ENCODE assay signal across 8 mouse cellular contexts in the genomic region with DNA sequence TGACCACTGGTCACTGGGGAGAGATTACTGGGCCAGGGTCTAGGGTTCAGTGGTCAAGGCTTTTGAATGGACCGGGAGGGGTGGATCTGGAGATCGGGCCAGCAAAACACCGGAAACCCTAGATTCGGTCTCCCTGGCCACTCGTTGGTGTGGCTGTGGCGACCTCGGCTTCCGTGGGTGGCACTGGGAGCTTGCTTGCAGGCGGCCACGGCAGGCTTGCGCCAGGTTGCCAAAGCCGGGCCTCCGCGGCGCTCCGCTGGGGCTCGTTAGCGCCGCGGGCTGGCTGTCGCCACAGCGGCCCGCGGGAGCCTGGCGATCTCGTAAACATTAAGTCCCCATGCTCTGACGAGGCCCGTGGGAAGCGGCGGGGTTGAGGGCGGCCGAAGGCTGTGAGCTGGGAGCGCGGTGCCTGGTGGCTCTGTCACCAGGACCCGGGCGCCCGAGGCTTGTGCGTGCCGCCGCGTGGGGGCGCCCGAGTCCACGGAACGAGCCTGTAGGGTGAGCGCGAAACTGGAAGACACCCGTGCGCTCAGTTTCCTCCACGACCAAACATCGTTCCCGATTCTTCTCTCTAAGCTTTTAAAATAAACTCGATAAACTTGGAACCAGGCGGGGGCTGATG. TPM values are rescaled to one million over a fixed set of nuclear protein-coding genes. Genes with fewer than 3 reads are reported as not detected.
A peak's percentile ranks its signal among the peaks of the same experiment; 100 is the strongest.
DNase-seq lines count a peak whose midpoint lies in the region; ATAC-seq and TF ChIP-seq lines count a peak whose summit lies in the region.

No protein-coding gene starts in this region.

- no peaks in the 10 kb centered on the region for H3K36me3 ChIP-seq in lung, embryonic 14.5 days (ENCODE audit: insufficient read depth)

- no peaks in the 10 kb centered on the region for H3K4me1 ChIP-seq in lung, embryonic 14.5 days (ENCODE audit: insufficient read depth)
- peaks cover 4% of the 10 kb centered on the region for H3K4me1 ChIP-seq in olfactory bulb, adult 2 months (ENCODE audit: control insufficient read depth, insufficient read depth, low read length)

- peak; percentile 79 for TF ChIP-seq CTCF in lung, embryonic 14.5 days (IDR thresholded peaks at IDR 0.05; ENCODE audit: low read depth)
- peak; percentile 85; the same call in 1 of the 2 replicates for TF ChIP-seq CTCF in olfactory bulb, adult 2 months (IDR thresholded peaks at IDR 0.05; ENCODE audit: insufficient read depth, low read depth, low read length)

- TF ChIP-seq POLR2A in olfactory bulb, adult 2 months (IDR thresholded peaks at IDR 0.05; ENCODE audit: insufficient read depth, low read depth, low read length), result no peak

- ATAC-seq in hematopoietic stem cell, adult 5-6 weeks (replicated peaks in 1 of 2; ENCODE audit: insufficient read depth in 1 of 2, low FRiP score in 2 of 2, low TSS enrichment in 1 of 2, low read depth in 1 of 2, poor library complexity in 2 of 2, severe bottlenecking in 2 of 2), result peak; percentile 61 to 62
- ATAC-seq in lung, embryonic 14.5 days (ENCODE audit: insufficient read depth), result peak; percentile 96

- H3K9me3 ChIP-seq in lung, embryonic 14.5 days (ENCODE audit: low read depth, low read length), result no peaks in the 10 kb centered on the region

- no peaks in the 10 kb centered on the region; the same call in 1 of the 2 replicates for H3K27me3 ChIP-seq in lung, embryonic 14.5 days (ENCODE audit: insufficient read depth, low read length)

- no peak overlapping the region for H3K27ac ChIP-seq in lung, embryonic 14.5 days (ENCODE audit: low read depth)
- H3K27ac ChIP-seq in olfactory bulb, adult 2 months (ENCODE audit: insufficient read depth, low read depth, low read length), result no peak overlapping the region

- peak; percentile 92 for DNase-seq in MN1 (ENCODE audit: low spot score)
- DNase-seq in cerebellum, adult 8-10 months, result peak; percentile 85
- DNase-seq in forelimb bud, embryonic 11.5 days (ENCODE audit: low read depth, low spot score), result peak; percentile 78
- DNase-seq in layer of hippocampus, adult 8-10 months (ENCODE audit: low spot score in 2 of 2), result peak; percentile 47 to 85
- DNase-seq in lung, embryonic 14.5 days, result peak; percentile 95
- peak; percentile 51 to 53 for DNase-seq in thymus, adult 18-20 months

- WGBS in lung, embryonic 14.5 days, result under 1% methylated on average over 54 of the region's 54 CpGs
- under 1% methylated on average over 54 of the region's 54 CpGs for WGBS in olfactory bulb, adult 2 months

- H3K9ac ChIP-seq in lung, embryonic 14.5 days, result peak overlapping the region; percentile 64

- H3K4me3 ChIP-seq in lung, embryonic 14.5 days (ENCODE audit: low read depth, low read length), result peak overlapping the region; percentile 42
- H3K4me3 ChIP-seq in olfactory bulb, adult 2 months (ENCODE audit: insufficient read depth, low read depth, low read length), result peak overlapping the region; percentile 60

- peak overlapping the region; percentile 89 for H3K4me2 ChIP-seq in lung, embryonic 14.5 days

RNA-seq across cellular contexts. Expression of a gene that starts 13.6 kb away (rescaled TPM):
- not detected in 2 replicates for total RNA-seq in hematopoietic stem cell, adult 5-6 weeks (2017)
- not detected for total RNA-seq in layer of hippocampus, adult 8-10 months (2022)
- not detected in 2 replicates for polyA plus RNA-seq in lung, embryonic 14.5 days (2014; fragmentation: Nextera tagmentation; extraction: Ambion mirVana)
- polyA plus RNA-seq in olfactory bulb, adult 2 months (2012; ENCODE audit: insufficient read depth, insufficient read length, low replicate concordance, missing spikeins), result not detected in 2 replicates

RNA-seq across cellular contexts. Expression of a gene that starts 21.6 kb away (rescaled TPM):
- not detected in 2 replicates for total RNA-seq in hematopoietic stem cell, adult 5-6 weeks (2017)
- total RNA-seq in layer of hippocampus, adult 8-10 months (2022), result not detected
- polyA plus RNA-seq in lung, embryonic 14.5 days (2014; fragmentation: Nextera tagmentation; extraction: Ambion mirVana), result not detected in 2 replicates
- polyA plus RNA-seq in olfactory bulb, adult 2 months (2012; ENCODE audit: insufficient read depth, insufficient read length, low replicate concordance, missing spikeins), result not detected in 2 replicates

RNA-seq across cellular contexts. Expression of a gene that starts 24.8 kb away (rescaled TPM):
- not detected in 2 replicates for total RNA-seq in hematopoietic stem cell, adult 5-6 weeks (2017)
- total RNA-seq in layer of hippocampus, adult 8-10 months (2022), result not detected
- polyA plus RNA-seq in lung, embryonic 14.5 days (2014; fragmentation: Nextera tagmentation; extraction: Ambion mirVana), result 0.11 TPM in 2 replicates
- polyA plus RNA-seq in olfactory bulb, adult 2 months (2012; ENCODE audit: insufficient read depth, insufficient read length, low replicate concordance, missing spikeins), result not detected in 2 replicates

RNA-seq across cellular contexts. Expression of a gene that starts 27.8 kb away (rescaled TPM):
- total RNA-seq in hematopoietic stem cell, adult 5-6 weeks (2017), result not detected in 2 replicates
- not detected for total RNA-seq in layer of hippocampus, adult 8-10 months (2022)
- polyA plus RNA-seq in lung, embryonic 14.5 days (2014; fragmentation: Nextera tagmentation; extraction: Ambion mirVana), result not detected in 2 replicates
- polyA plus RNA-seq in olfactory bulb, adult 2 months (2012; ENCODE audit: insufficient read depth, insufficient read length, low replicate concordance, missing spikeins), result not detected in 2 replicates

RNA-seq across cellular contexts. Expression of a gene that starts 31.4 kb away (rescaled TPM):
- total RNA-seq in hematopoietic stem cell, adult 5-6 weeks (2017), result not detected in 2 replicates
- total RNA-seq in layer of hippocampus, adult 8-10 months (2022), result not detected
- polyA plus RNA-seq in lung, embryonic 14.5 days (2014; fragmentation: Nextera tagmentation; extraction: Ambion mirVana), result 0.37 and 0.45 TPM in 2 replicates
- not detected in 2 replicates for polyA plus RNA-seq in olfactory bulb, adult 2 months (2012; ENCODE audit: insufficient read depth, insufficient read length, low replicate concordance, missing spikeins)
